Mouse (Mus musculus): Measurements from ENCODE around the gene Tst. TPM values are rescaled to one million over a fixed set of nuclear protein-coding genes. Genes with fewer than 3 reads are reported as not detected.
A peak's percentile ranks its signal among the peaks of the same experiment; 100 is the strongest.

Tst gene
- total RNA-seq, 2 experiments from 2014 or later, result 41.4 to 42.4 TPM

DNA sequence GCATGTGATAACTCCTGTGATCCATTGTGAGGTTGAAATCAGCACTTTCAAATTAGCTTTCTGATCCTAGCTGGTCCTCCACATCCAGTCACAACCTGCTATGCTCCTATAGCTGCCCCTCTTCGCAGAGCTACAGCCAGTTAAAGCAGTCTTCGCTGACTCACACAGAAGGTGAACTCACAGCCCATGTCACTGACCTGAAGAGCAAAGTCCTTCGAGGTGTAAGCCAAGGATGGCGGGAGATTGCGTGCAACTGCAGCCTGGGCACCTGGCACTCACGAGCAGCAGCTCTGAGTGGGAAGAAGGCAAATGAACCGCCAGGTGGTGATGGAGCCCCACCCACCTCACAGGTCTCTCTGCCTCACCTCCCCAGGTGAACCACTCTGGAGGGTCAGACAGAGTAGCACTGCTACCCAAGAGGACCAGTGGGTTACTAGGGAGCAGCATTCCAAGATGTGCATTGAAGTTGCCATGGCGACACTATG lies 10.2 kb downstream of the Tst start, which contains the start of gene Tex33:
TSS of gene Tex33 (minus strand) at position 435 of the 485 bp plus-strand sequence.
- no peak for DNase-seq (ENCODE audit: extremely low spot score in 1 of 2, low spot score in 1 of 2)

DNA sequence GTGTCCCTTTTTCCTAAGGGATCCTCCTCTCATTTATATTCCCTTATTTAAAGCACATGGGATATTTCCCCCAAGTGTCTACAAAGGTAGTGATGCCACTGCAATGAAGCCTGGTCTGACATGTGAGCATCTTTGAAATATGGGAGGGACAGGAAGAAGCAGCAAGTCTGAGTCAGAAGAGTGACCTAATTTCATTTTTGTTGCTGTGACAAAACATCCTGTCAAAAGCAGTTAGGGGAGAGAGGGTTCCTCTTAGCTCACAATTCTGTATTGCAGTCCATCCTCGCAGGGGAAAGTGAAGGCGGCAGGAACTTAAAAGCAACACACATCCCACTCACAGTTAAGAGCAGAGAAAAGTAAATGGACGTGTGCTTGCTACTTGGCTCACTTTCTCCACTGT lies 14.9 kb downstream of the Tst start:
- DNase-seq (ENCODE audit: extremely low spot score in 1 of 2, low spot score in 1 of 2), result no peak

DNA sequence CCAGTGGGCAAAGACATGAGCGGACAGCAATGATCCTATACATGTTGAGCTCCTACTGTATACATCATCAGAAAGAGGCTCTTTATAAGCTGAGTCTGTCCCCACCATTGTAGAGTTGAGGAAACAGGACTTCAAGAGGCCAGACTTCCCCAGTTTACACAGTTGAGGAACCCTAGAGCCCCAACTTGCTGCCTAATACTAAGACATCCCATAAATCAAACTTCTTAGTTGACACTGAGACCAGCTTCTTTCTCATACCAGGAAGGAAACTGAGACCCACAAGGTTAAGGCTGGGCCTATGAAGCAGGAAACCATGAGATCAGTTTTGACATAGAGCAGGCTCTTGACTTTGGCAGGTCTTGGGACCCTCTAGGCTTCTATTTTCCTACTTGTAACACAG lies 20.1 kb downstream of the Tst start:
- DNase-seq (ENCODE audit: extremely low spot score in 1 of 2, low spot score in 1 of 2), result no peak

DNA sequence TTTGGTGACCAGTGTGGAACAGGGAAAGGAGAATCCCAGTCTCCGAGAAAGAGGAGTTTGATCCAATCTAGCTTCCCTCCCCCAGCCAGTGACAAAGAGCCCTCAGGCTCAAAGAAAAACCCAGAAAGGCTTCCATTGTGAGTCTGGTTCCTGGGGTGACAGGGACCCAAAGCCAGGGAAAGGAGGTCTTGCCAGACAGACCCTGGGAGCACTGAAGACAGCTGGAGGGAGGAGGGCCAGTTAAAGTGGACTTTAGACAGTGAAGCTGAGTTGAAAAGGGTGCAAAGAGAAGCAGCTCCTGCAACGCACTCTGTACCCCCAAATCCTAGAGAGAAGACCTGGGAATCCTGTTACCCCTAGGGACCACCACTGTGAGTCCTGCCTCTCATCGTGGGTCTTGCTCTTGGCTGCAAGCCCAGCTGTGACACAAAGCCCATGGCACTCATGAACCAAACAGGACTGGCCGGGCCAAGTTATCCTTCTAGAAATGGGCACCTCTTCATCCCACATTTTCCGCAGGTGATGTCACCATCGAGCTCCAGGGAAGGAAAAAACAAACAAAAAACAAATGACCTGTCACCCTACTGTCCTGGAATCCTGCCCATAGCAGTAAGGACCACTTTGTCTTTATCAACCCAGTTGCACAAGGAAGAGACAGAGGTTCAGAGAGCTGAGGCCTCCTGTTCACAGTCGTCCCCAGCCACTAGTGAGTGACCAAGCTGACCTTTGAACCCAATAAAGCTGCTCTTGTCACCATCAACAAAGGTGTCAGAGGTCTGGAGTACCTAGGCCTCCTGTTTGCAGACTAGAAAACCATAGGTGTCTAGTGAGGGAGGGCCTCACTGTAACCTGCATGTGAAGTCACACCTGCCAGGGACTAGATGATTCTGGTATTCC lies 21.2 kb downstream of the Tst start:
- DNase-seq (ENCODE audit: extremely low spot score in 1 of 2, low spot score in 1 of 2), result no peak

DNA sequence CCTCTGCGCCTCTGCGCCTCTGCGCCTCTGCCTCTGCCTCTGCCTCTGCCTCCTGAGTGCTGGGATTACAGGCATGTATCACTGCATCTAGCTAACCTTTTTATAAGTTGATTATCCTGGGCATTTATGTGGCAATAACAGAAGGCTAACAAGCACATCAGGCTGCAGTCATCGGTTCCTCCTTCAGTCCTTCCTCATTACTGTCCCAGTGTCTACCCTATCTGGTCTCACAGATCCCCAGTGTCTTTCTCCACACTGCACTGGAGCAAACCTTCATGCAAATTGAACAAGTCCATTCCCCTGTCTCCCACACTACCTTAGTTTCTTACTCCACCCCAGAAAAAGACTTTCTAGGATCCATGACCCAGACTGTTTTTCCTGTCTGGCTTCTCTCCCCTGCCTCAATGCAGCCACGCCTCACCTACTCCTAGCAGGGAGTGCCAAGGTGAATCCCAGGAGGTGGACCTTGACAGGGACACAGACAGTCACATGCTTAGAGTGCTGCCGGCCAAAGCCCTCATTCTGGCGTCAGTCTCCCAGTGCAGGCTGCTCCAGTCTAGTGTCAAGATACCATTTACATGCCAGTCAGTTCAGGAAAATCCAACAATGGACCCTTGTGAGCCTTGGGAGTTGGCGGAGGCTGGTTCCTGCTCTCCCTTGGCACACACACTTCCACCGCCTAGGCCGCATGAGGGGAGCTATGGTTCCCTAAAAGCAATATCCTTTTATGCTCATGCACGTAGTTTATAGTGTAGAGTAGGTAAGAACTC lies 22.1 kb downstream of the Tst start:
- DNase-seq (ENCODE audit: extremely low spot score in 1 of 2, low spot score in 1 of 2), result no peak

DNA sequence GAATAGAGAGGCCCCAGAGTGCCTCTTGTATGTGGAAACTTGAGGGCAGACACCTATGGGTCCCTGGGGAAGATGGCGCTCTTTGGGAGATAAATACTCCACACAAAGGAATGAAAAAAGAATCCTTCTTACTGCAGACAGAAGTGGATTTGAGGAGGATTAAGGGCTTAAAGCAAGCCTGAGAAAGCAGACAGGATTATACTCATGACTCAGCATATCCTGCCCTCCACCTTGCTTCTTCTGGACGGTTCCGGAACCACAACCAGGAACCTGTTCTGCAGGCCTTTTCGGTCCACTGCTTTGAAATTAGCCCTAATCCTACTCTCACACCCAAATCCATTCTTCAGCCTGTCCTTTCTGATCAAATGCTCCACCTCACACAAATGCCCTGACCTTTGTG lies 23.6 kb downstream of the Tst start:
- DNase-seq (ENCODE audit: extremely low spot score in 1 of 2, low spot score in 1 of 2), result no peak

DNA sequence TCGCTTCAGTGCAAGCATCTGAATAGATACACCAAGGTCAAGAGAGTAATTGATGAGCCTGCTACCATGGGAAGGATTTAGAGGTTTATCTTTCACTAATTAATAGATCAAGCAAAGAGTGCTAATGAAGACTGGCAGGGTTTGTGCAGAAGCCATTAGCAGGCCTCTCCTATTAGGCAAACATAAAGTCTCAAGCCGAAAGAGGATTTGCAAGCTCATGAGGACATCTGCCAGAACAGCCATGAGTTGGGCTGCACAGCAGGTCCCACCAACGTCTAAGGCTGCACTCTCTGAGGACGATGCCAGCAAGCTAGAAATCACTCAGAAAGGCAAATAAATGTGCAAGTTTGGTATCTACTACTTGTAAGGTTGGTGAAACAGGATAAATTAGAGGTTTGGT lies 25.0 kb downstream of the Tst start:
- no peak for DNase-seq (ENCODE audit: extremely low spot score in 1 of 2, low spot score in 1 of 2)

DNA sequence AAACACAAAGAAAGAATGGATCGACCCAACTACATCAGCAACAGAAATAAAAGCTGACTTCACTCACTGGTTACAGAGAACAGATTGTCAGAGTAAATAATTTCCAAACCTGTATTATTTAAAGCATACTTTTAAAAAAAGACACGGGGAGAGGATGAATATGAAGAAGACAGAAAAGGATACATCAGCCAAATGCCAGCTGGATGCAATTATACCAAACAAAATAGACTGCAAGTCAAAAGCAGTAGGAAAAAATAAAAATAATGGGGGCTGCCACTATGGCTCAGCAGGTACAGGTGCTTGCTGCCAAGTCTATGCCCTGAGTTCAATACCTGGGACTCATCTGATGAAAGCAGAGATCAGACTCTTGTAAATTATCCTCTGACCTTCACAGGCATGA lies 25.5 kb downstream of the Tst start:
- no peak for DNase-seq (ENCODE audit: extremely low spot score in 1 of 2, low spot score in 1 of 2)

DNA sequence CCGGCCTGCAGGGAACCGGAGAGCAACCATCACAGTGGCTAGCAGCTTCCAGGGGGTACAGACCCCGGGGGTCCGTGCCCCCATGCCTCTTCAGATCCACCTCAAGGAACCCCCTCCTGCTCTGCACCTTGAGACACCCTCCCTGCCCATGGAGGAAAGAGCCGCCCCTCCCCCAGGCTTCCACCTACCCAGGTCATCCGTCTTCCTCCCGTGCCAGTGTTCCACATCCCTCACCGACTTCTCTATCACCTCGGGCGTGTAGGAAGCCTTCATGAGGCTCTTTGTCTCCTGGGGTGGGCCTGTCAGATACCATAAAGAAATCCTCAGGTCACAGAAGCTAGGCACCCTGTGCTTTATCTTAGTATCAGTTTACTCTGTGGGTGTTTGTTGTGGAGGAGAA lies 27.2 kb downstream of the Tst start:
- no peak for DNase-seq (ENCODE audit: extremely low spot score in 1 of 2, low spot score in 1 of 2)

DNA sequence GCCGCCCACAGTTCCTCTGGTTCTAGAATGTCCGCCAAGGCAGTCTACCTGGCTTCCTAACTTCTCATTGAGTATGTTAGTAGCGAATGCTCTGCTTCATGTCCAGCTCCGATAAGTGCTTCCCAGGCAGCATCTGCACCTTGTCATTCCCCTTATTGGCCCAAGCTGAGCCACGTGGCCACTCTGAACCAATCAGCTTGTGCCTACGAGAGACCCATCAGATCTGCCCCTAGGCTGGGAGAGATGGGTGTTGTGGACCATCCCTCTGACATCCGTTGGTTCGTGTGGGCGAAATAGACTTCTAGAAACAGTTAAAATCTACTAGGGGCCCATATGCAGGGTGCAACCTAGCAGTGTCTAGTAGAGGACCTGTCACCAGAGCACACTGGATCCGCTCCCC lies 27.8 kb downstream of the Tst start:
- no peak for DNase-seq (ENCODE audit: extremely low spot score in 1 of 2, low spot score in 1 of 2)

DNA sequence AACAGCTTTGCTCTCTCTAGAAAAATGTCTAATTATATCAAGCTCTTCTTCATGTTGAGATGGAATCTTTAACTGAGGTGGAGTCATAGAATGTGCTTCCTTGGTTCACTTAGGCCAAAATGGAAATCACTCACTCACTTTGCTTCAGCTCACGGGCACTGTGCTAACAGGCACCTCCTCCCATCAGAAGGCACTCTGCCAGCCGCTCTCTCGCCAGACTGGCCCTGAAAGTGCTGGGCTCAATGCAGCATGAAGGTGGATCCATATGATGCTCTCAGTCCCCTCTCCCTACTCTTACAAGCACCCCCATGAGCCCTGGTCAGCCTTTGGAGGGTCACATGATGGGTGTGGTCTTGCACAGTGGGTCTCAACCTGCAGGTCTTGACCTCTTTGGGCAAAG lies 31.5 kb downstream of the Tst start:
- no peak for DNase-seq (ENCODE audit: extremely low spot score in 1 of 2, low spot score in 1 of 2)

DNA sequence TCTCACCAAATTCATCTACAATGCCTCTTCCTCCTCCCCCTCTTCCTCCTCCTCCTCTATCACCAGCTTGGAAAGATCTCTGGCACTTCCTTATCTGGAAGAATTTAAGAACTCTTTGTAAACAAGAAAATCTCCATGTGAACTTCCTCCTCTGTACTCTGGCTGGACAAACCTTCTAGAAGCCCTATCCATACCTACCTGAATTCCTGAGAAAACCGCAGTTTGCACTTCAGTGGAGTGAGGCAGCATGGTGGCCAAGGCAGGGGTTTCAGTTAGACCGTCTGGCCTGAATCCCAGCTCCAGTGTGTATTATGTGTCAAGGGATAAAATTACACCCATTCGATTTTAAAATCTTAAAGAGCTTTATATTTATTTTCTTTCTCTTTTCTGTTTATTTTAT lies 32.9 kb downstream of the Tst start:
- DNase-seq (ENCODE audit: extremely low spot score in 1 of 2, low spot score in 1 of 2), result no peak

DNA sequence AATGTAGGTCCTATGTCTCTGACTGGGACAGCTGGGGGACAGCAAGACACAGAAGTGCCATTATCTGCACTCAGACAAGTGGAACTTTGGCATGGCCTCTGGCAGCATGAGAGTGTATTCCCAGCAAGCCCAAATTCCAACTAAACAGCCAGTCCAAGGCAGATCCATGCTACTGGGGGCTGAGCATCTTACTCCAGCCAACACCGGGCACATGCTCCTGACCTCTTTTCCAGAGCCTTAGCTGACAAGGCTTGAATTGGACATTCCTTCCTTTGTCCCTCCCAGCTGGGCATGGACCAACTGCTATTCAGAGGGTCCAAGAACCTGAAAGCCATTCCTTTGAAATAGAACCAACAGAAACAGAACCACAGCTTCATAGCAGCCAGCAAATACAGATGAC lies 36.1 kb downstream of the Tst start:
- no peak for DNase-seq (ENCODE audit: extremely low spot score in 1 of 2, low spot score in 1 of 2)

DNA sequence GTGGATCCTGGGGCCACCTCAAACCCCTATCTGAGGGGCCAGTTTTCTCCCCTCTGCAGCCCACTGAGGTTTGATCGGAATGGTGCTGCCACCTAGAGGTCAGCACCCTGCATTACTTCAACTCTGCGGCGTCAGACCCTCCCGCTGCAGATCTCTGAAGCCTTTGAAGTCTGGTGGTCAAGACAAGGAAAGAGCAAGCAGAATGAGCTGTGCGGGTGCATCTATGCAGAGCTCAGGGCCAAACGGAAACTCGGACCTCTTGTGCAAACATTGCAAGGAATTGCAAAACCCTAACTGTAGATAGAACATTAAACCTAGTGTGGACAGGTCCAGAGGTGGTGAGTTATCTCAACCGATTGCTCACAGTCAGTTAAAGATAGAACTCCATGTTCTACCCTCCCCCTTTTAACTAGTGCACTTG lies 36.8 kb downstream of the Tst start:
- peak; percentile 35 to 58 for DNase-seq (ENCODE audit: extremely low spot score in 1 of 2, low spot score in 1 of 2)

DNA sequence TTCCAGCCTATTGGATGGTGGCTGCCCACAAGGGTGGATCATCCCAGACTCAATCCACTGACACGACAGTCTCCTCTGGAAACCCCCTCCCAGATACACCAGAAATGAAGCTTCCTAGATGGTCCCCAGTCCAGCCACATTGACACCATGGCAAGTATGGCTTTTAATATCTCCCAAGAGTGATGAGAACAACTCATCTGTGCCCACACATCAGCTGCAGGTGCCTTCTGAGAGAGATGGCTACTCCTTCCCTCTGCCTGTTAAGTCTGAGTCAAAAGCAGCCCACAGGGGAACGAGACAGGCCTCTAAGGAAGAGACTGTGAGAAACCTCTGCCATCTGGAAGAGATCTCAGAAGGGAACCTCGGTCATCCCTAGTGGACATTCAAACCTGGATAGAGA lies 37.9 kb downstream of the Tst start:
- no peak for DNase-seq (ENCODE audit: extremely low spot score in 1 of 2, low spot score in 1 of 2)

DNA sequence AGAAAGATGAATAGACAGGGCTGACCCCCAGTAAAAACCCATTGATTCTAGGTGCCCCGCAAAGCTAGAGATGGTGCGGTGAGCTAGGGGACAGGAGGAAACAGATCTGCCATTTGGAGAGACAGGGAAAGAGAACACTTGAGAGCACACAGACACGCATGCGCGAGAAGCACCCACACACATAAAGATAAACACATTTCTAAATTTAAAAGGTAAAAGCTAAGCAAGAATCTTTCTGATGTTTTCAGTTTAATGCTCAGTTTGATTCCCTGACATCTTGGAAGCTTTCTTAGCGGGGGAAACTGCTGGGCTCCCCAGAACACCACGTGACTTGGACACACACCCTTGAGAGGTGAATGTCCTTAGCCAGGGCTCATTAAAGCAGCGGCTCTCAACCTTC lies 38.8 kb downstream of the Tst start:
- no peak for DNase-seq (ENCODE audit: extremely low spot score in 1 of 2, low spot score in 1 of 2)

DNA sequence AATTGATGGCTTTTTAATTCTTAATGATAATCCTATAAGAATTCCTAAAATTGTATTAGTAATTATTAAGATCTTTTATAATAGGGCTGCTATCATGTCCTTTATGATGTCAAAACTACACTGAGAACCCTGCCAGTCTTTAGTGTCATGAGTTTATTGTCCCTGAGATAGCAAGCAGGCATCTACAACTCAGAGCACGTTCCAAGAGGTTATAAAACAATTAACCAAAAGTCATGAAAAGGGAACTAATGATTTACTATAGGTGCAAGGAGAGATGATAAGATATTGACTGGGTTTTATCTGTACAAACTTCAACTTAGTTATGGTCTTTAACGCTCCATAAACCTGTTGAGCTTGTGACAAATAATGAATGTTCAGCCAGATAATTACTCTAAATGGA lies 39.8 kb downstream of the Tst start:
- no peak for DNase-seq (ENCODE audit: extremely low spot score in 1 of 2, low spot score in 1 of 2)

DNA sequence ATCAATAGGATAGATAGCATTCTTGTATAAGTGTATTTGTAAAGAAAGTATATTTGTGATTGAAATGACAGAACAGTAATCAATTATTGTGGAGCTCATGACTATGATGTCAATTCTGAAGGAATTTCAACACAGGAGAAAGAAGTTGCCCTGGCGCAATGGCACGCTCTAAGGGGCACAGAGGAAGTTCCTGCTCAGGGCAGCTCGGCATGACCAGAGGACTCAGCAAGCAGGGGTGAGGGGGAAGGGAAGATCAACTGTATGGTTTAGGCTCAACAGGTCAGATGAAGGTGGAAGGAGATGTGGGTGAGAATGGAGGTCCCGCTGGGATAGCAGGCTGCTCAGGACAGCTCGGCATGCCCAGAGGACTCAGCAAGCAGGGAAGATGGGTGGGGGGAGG lies 50.2 kb downstream of the Tst start:
- no peak for DNase-seq (ENCODE audit: extremely low spot score in 1 of 2, low spot score in 1 of 2)

DNA sequence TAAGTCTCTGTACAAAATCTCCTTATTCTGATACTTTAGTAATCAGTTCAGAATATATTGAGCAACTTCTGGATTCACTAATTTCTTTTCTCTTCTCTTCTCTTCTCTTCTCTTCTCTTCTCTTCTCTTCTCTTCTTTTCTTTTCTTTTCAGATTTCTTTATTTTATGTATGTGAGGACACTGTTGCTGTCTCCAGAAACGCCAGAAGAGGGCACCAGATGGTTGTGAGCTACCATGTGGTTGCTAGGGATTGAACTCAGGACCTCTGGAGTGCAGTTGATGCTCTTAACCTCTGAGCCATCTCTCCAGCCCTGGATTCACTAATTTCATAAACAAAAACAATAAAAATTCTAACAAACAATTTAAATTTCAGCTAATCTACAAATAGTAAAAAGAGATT lies 50.7 kb downstream of the Tst start:
- DNase-seq (ENCODE audit: extremely low spot score in 1 of 2, low spot score in 1 of 2), result peak in 1 of 2 experiments; percentile 71

DNA sequence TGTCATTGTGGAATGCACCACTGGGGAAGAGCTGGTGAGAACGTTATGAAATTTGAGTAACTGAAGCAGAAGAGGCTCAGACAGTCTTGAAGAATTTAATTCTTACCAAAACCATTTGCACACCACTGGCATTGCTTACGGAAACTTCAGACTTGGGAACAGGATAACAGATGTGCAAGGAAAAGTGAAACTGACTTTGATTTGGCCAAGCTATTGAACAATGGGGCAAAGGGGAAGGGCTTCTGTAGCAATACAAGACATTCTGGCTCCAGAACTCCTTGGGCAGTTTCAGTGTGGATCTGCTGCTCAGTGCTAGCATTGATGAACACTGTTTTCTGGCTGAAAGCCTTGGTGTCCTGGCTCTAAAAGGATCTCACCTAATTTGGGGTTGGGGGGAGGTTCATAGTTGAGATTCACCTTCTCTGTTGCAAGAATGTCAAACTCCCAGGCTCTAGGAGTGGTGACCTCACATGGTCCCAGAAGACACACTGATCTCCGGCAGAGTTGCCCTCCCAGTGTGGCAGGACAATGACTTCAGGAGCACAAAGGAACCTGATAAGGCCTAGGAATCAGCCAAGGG lies 54.0 kb downstream of the Tst start:
- DNase-seq (ENCODE audit: extremely low spot score in 1 of 2, low spot score in 1 of 2), result no peak

Data from layer of hippocampus, postnatal 25 days (tissue).